Mouse (Mus musculus): ENCODE measurements around the gene Gcsh. TPM values are rescaled to one million over a fixed set of nuclear protein-coding genes. Genes with fewer than 3 reads are reported as not detected.

The Gcsh gene
- polyA plus RNA-seq, 1 experiment from 2014 or later, result 138 TPM

GRCm38 (mm10) chr8:116975066-116975465, 18.3 kb downstream of the Gcsh start:
- Histone ChIP-seq H3K4me2 (no peak overlapping the region; the same call in 1 of the 2 replicates), H3K27me3 (replicated peaks) (no peaks in the 10 kb centered on the region), H3K9ac (no peak overlapping the region), H3K4me3 (replicated peaks) (no peak overlapping the region), H3K36me3 (no peaks in the 10 kb centered on the region), H3K27ac (no peak overlapping the region), H3K4me1 (peaks cover 3% of the 10 kb centered on the region), H3K9me3 (no peaks in the 10 kb centered on the region)
- ATAC-seq (ENCODE audit: insufficient read depth, low FRiP score, low read depth), result no peak
- WGBS, result 35% methylated on average over 5 of the region's 5 CpGs

- no peaks in the 10 kb centered on the region for H3K4me1 ChIP-seq
- no peak for ATAC-seq (ENCODE audit: insufficient read depth, low FRiP score, low read depth)
- H3K4me3 ChIP-seq (replicated peaks), result no peak overlapping the region
- no peaks in the 10 kb centered on the region for H3K27me3 ChIP-seq (replicated peaks)
- WGBS, result 72% methylated on average over 6 of the region's 6 CpGs
- no peaks in the 10 kb centered on the region for H3K9me3 ChIP-seq
- no peak overlapping the region for H3K4me2 ChIP-seq
- no peak overlapping the region for H3K9ac ChIP-seq
- H3K27ac ChIP-seq, result no peak overlapping the region
- H3K36me3 ChIP-seq, result no peaks in the 10 kb centered on the region
Observed at GRCm38 (mm10) chr8:116969531-116969930, 23.8 kb downstream of the Gcsh start.

GRCm38 (mm10) chr8:116954415-116954814, 38.9 kb downstream of the Gcsh start:
- 0 out of 2 replicates have a peak, but pooled peaks cover 4% of the 10 kb centered on the region for H3K4me1 ChIP-seq
- H3K9ac ChIP-seq, result no peak overlapping the region
- no peak overlapping the region for H3K27ac ChIP-seq
- no peak for ATAC-seq (ENCODE audit: insufficient read depth, low FRiP score, low read depth)
- peaks cover 27% of the 10 kb centered on the region for H3K36me3 ChIP-seq
- no peaks in the 10 kb centered on the region for H3K27me3 ChIP-seq (replicated peaks)
- no peak overlapping the region for H3K4me3 ChIP-seq (replicated peaks)
- H3K4me2 ChIP-seq, result no peak overlapping the region
- H3K9me3 ChIP-seq, result no peaks in the 10 kb centered on the region
- 92% methylated on average over 9 of the region's 9 CpGs for WGBS

GRCm38 (mm10) chr8:116952428-116952827, 40.9 kb downstream of the Gcsh start:
- H3K9ac ChIP-seq, result no peak overlapping the region
- H3K4me1 ChIP-seq, result 0 out of 2 replicates have a peak, but pooled peaks cover 4% of the 10 kb centered on the region
- H3K9me3 ChIP-seq, result no peaks in the 10 kb centered on the region
- 84% methylated on average over 8 of the region's 8 CpGs for WGBS
- no peak overlapping the region for H3K4me2 ChIP-seq
- H3K27ac ChIP-seq, result no peak overlapping the region
- H3K4me3 ChIP-seq (replicated peaks), result no peak overlapping the region
- peaks cover 17% of the 10 kb centered on the region for H3K36me3 ChIP-seq
- ATAC-seq (ENCODE audit: insufficient read depth, low FRiP score, low read depth), result no peak
- H3K27me3 ChIP-seq (replicated peaks), result no peaks in the 10 kb centered on the region

- Histone ChIP-seq H3K4me1 (0 out of 2 replicates have a peak, but pooled peaks cover 4% of the 10 kb centered on the region), H3K4me2 (no peak overlapping the region), H3K9ac (no peak overlapping the region), H3K4me3 (replicated peaks) (no peak overlapping the region), H3K36me3 (peaks cover 12% of the 10 kb centered on the region), H3K27me3 (replicated peaks) (no peaks in the 10 kb centered on the region), H3K27ac (no peak overlapping the region), H3K9me3 (no peaks in the 10 kb centered on the region)
- 75% methylated on average over 2 of the region's 2 CpGs for WGBS
- ATAC-seq (ENCODE audit: insufficient read depth, low FRiP score, low read depth), result no peak
Observed at GRCm38 (mm10) chr8:116951778-116952177, 41.6 kb downstream of the Gcsh start.

GRCm38 (mm10) chr8:116951369-116951768, 42.0 kb downstream of the Gcsh start:
- H3K27me3 ChIP-seq (replicated peaks), result no peaks in the 10 kb centered on the region
- peaks cover 8% of the 10 kb centered on the region for H3K36me3 ChIP-seq
- no peak overlapping the region for H3K4me2 ChIP-seq
- H3K9ac ChIP-seq, result no peak overlapping the region
- H3K4me1 ChIP-seq, result 0 out of 2 replicates have a peak, but pooled peaks cover 7% of the 10 kb centered on the region
- no peak overlapping the region for H3K27ac ChIP-seq
- no peaks in the 10 kb centered on the region for H3K9me3 ChIP-seq
- 50% methylated on average over 5 of the region's 5 CpGs for WGBS
- peak; percentile 59; the same call in 1 of the 2 replicates for ATAC-seq (ENCODE audit: insufficient read depth, low FRiP score, low read depth)
- H3K4me3 ChIP-seq (replicated peaks), result no peak overlapping the region

GRCm38 (mm10) chr8:116947589-116947988, 45.7 kb downstream of the Gcsh start:
- Histone ChIP-seq H3K36me3 (no peaks in the 10 kb centered on the region), H3K27me3 (replicated peaks) (no peaks in the 10 kb centered on the region), H3K9ac (no peak overlapping the region), H3K4me1 (peaks cover 21% of the 10 kb centered on the region), H3K4me3 (replicated peaks) (no peak overlapping the region), H3K4me2 (no peak overlapping the region), H3K27ac (no peak overlapping the region), H3K9me3 (no peaks in the 10 kb centered on the region)
- WGBS, result 80% methylated on average over 7 of the region's 7 CpGs
- no peak for ATAC-seq (ENCODE audit: insufficient read depth, low FRiP score, low read depth)

GRCm38 (mm10) chr8:116946851-116947250, 46.5 kb downstream of the Gcsh start:
- H3K4me3 ChIP-seq (replicated peaks), result no peak overlapping the region
- ATAC-seq (ENCODE audit: insufficient read depth, low FRiP score, low read depth), result no peak
- WGBS, result 78% methylated on average over 6 of the region's 6 CpGs
- H3K4me2 ChIP-seq, result 0 out of 2 replicates have a peak overlapping the region, but pooled peaks have one; percentile 15
- H3K27me3 ChIP-seq (replicated peaks), result no peaks in the 10 kb centered on the region
- H3K9me3 ChIP-seq, result no peaks in the 10 kb centered on the region
- H3K27ac ChIP-seq, result 0 out of 2 replicates have a peak overlapping the region, but pooled peaks have one; percentile 13
- H3K4me1 ChIP-seq, result peaks cover 21% of the 10 kb centered on the region
- H3K36me3 ChIP-seq, result no peaks in the 10 kb centered on the region
- H3K9ac ChIP-seq, result no peak overlapping the region

- H3K36me3 ChIP-seq, result no peaks in the 10 kb centered on the region
- no peak for ATAC-seq (ENCODE audit: insufficient read depth, low FRiP score, low read depth)
- no peaks in the 10 kb centered on the region for H3K9me3 ChIP-seq
- 68% methylated on average over 21 of the region's 21 CpGs for WGBS
- H3K9ac ChIP-seq, result no peak overlapping the region
- peaks cover 21% of the 10 kb centered on the region for H3K4me1 ChIP-seq
- no peak overlapping the region for H3K4me3 ChIP-seq (replicated peaks)
- 0 out of 2 replicates have a peak overlapping the region, but pooled peaks have one; percentile 15 for H3K4me2 ChIP-seq
- H3K27ac ChIP-seq, result 0 out of 2 replicates have a peak overlapping the region, but pooled peaks have one; percentile 13
- H3K27me3 ChIP-seq (replicated peaks), result no peaks in the 10 kb centered on the region
Observed at GRCm38 (mm10) chr8:116946268-116946838, 47.0 kb downstream of the Gcsh start.

GRCm38 (mm10) chr8:116945169-116945910, 48.0 kb downstream of the Gcsh start:
- H3K4me3 ChIP-seq (replicated peaks), result no peak overlapping the region
- H3K4me2 ChIP-seq, result no peak overlapping the region
- H3K27me3 ChIP-seq (replicated peaks), result no peaks in the 10 kb centered on the region
- no peaks in the 10 kb centered on the region for H3K9me3 ChIP-seq
- ATAC-seq (ENCODE audit: insufficient read depth, low FRiP score, low read depth), result no peak
- H3K9ac ChIP-seq, result no peak overlapping the region
- no peak overlapping the region for H3K27ac ChIP-seq
- H3K4me1 ChIP-seq, result peaks cover 17% of the 10 kb centered on the region
- WGBS, result 78% methylated on average over 9 of the region's 9 CpGs
- no peaks in the 10 kb centered on the region for H3K36me3 ChIP-seq

- H3K4me1 ChIP-seq, result peaks cover 17% of the 10 kb centered on the region
- peak overlapping the region; percentile 94 for H3K4me3 ChIP-seq (replicated peaks)
- H3K27me3 ChIP-seq (replicated peaks), result no peaks in the 10 kb centered on the region
- H3K4me2 ChIP-seq, result peak overlapping the region; percentile 94
- 12% methylated on average over 4 of the region's 4 CpGs for WGBS
- 0 out of 2 replicates have a peak overlapping the region, but pooled peaks have one; percentile 73 for H3K9ac ChIP-seq
- H3K9me3 ChIP-seq, result no peaks in the 10 kb centered on the region
- H3K36me3 ChIP-seq, result no peaks in the 10 kb centered on the region
- ATAC-seq (ENCODE audit: insufficient read depth, low FRiP score, low read depth), result no peak
- H3K27ac ChIP-seq, result no peak overlapping the region
Observed at GRCm38 (mm10) chr8:116944385-116944696, 49.0 kb downstream of the Gcsh start.
